Mouse (Mus musculus): Measurements from ENCODE around the gene Cops9. TPM values are rescaled to one million over a fixed set of nuclear protein-coding genes. Genes with fewer than 3 reads are reported as not detected.

The Cops9 gene
- polyA plus RNA-seq, 1 experiment from 2014 or later: 240 TPM

GRCm38 (mm10) chr1:92647026-92647425 is 5.2 kb upstream of the Cops9 start:
- POLR2A ChIA-PET: no interaction called here
- TF ChIP-seq CTCF (IDR thresholded peaks at IDR 0.05): no peak
- CTCF ChIA-PET: interaction anchor here (0.7 to 2.7 kb wide), 6 partner anchors 9 to 195 kb away, joined by 3 to 16 read pairs (median 4); no protein-coding TSS in a partner anchor
- in situ Hi-C loops (cut with MboI; ENCODE audit: low pct_unique_long_range_greater_than_20kb): no loop called here
- H3K27me3 ChIP-seq: no peaks in the 10 kb centered on the region
- no peak for DNase-seq (ENCODE audit: low read depth, low spot score)
- ATAC-seq: no peak

- no peaks in the 10 kb centered on the region for H3K27me3 ChIP-seq
- CTCF ChIA-PET: no interaction called here
- ATAC-seq (no peak), DNase-seq (ENCODE audit: low read depth, low spot score) (no peak)
- in situ Hi-C loops (cut with MboI; ENCODE audit: low pct_unique_long_range_greater_than_20kb): no loop called here
- no peak for TF ChIP-seq CTCF (IDR thresholded peaks at IDR 0.05)
- POLR2A ChIA-PET: interaction anchor here (0.6 kb wide), 1 partner anchor 163 kb away, joined by 3 read pairs; no protein-coding TSS in a partner anchor
These were observed 4.8 kb upstream of the Cops9 start for GRCm38 (mm10) chr1:92646601-92647000.

- TF ChIP-seq CTCF (IDR thresholded peaks at IDR 0.05): no peak
- ChIA-PET CTCF (no interaction called here), POLR2A (interaction anchor here (0.6 kb wide), 1 partner anchor 163 kb away, joined by 3 read pairs; no protein-coding TSS in a partner anchor)
- in situ Hi-C loops (cut with MboI; ENCODE audit: low pct_unique_long_range_greater_than_20kb): no loop called here
- no peaks in the 10 kb centered on the region for H3K27me3 ChIP-seq
- DNase-seq (ENCODE audit: low read depth, low spot score) (no peak), ATAC-seq (no peak)
These were observed 4.3 kb upstream of the Cops9 start for GRCm38 (mm10) chr1:92646111-92646510.

- H3K27me3 ChIP-seq: no peaks in the 10 kb centered on the region
- no peak for TF ChIP-seq CTCF (IDR thresholded peaks at IDR 0.05)
- DNase-seq (ENCODE audit: low read depth, low spot score) (no peak), ATAC-seq (no peak)
- POLR2A ChIA-PET: no interaction called here
- CTCF ChIA-PET: interaction anchor here (1.5 kb wide), 1 partner anchor 30 kb away, joined by 3 read pairs; no protein-coding TSS in a partner anchor
- in situ Hi-C loops (cut with MboI; ENCODE audit: low pct_unique_long_range_greater_than_20kb): no loop called here
These were observed 3.1 kb upstream of the Cops9 start for GRCm38 (mm10) chr1:92644916-92645315.

GRCm38 (mm10) chr1:92643691-92644090 is 1.9 kb upstream of the Cops9 start:
- no peak for ATAC-seq

GRCm38 (mm10) chr1:92640393-92640792 is 1.4 kb downstream of the Cops9 start:
- H3K27me3 ChIP-seq: no peaks in the 10 kb centered on the region
- DNase-seq (ENCODE audit: low read depth, low spot score): no peak
- no peak for TF ChIP-seq CTCF (IDR thresholded peaks at IDR 0.05)
- in situ Hi-C loops (cut with MboI; ENCODE audit: low pct_unique_long_range_greater_than_20kb): no loop called here
- no peak for ATAC-seq
- ChIA-PET POLR2A (no interaction called here), CTCF (no interaction called here)

More at GRCm38 (mm10) chr1:92643691-92644090, 1.9 kb upstream of the Cops9 start:
- POLR2A ChIA-PET: no interaction called here
- no peak for DNase-seq (ENCODE audit: low read depth, low spot score)
- in situ Hi-C loops (cut with MboI; ENCODE audit: low pct_unique_long_range_greater_than_20kb): no loop called here
- H3K27me3 ChIP-seq: no peaks in the 10 kb centered on the region
- no peak for TF ChIP-seq CTCF (IDR thresholded peaks at IDR 0.05)
- CTCF ChIA-PET: interaction anchor here (1.5 kb wide), 1 partner anchor 29 kb away, joined by 3 read pairs; no protein-coding TSS in a partner anchor

GRCm38 (mm10) chr1:92638736-92639135 is 3.0 kb downstream of the Cops9 start:
- POLR2A ChIA-PET: no interaction called here
- in situ Hi-C loops (cut with MboI; ENCODE audit: low pct_unique_long_range_greater_than_20kb): no loop called here
- ATAC-seq (no peak), DNase-seq (ENCODE audit: low read depth, low spot score) (no peak)
- CTCF ChIA-PET: interaction anchor here (0.9 kb wide), 1 partner anchor 9 kb away, joined by 3 read pairs; no protein-coding TSS in a partner anchor
- no peak for TF ChIP-seq CTCF (IDR thresholded peaks at IDR 0.05)
- H3K27me3 ChIP-seq: no peaks in the 10 kb centered on the region

GRCm38 (mm10) chr1:92638181-92638580 is 3.6 kb downstream of the Cops9 start:
- no peak for TF ChIP-seq CTCF (IDR thresholded peaks at IDR 0.05)
- no peak for ATAC-seq
- H3K27me3 ChIP-seq: no peaks in the 10 kb centered on the region
- DNase-seq (ENCODE audit: low read depth, low spot score): no peak
- ChIA-PET CTCF (interaction anchor here (0.9 kb wide), 1 partner anchor 9 kb away, joined by 3 read pairs; no protein-coding TSS in a partner anchor), POLR2A (no interaction called here)
- in situ Hi-C loops (cut with MboI; ENCODE audit: low pct_unique_long_range_greater_than_20kb): no loop called here

GRCm38 (mm10) chr1:92637501-92638172 is 4.1 kb downstream of the Cops9 start:
- DNase-seq (ENCODE audit: low read depth, low spot score): no peak
- ChIA-PET CTCF (interaction anchor here (1.3 kb wide), 1 partner anchor 10 kb away, joined by 3 read pairs; no protein-coding TSS in a partner anchor), POLR2A (no interaction called here)
- in situ Hi-C loops (cut with MboI; ENCODE audit: low pct_unique_long_range_greater_than_20kb): no loop called here
- no peak for TF ChIP-seq CTCF (IDR thresholded peaks at IDR 0.05)
- no peaks in the 10 kb centered on the region for H3K27me3 ChIP-seq
- ATAC-seq: no peak

- CTCF ChIA-PET: interaction anchor here (1.3 kb wide), 1 partner anchor 11 kb away, joined by 3 read pairs; no protein-coding TSS in a partner anchor
- POLR2A ChIA-PET: no interaction called here
- ATAC-seq (no peak), DNase-seq (ENCODE audit: low read depth, low spot score) (no peak)
- H3K27me3 ChIP-seq: no peaks in the 10 kb centered on the region
- TF ChIP-seq CTCF (IDR thresholded peaks at IDR 0.05): no peak
- in situ Hi-C loops (cut with MboI; ENCODE audit: low pct_unique_long_range_greater_than_20kb): no loop called here
These were observed 5.1 kb downstream of the Cops9 start for GRCm38 (mm10) chr1:92636676-92637075.

- no peaks in the 10 kb centered on the region for H3K27me3 ChIP-seq
- POLR2A ChIA-PET: no interaction called here
- CTCF ChIA-PET: no interaction called here
- no peak for TF ChIP-seq CTCF (IDR thresholded peaks at IDR 0.05)
- in situ Hi-C loops (cut with MboI; ENCODE audit: low pct_unique_long_range_greater_than_20kb): no loop called here
- DNase-seq (ENCODE audit: low read depth, low spot score) (no peak), ATAC-seq (no peak)
These were observed 5.8 kb downstream of the Cops9 start for GRCm38 (mm10) chr1:92636015-92636414.

Data from Patski (cell line).